Mouse (Mus musculus) liver, embryonic 15.5 days (tissue): ENCODE data around the gene B4galt5. TPM values are rescaled to one million over a fixed set of nuclear protein-coding genes. Genes with fewer than 3 reads are reported as not detected.
A peak's percentile ranks its signal among the peaks of the same experiment; 100 is the strongest.

Source experiments
- ATAC-seq: fragments of 200-750 bp; cut with Nextera tagmentation; 2 replicates; pipeline ENCODE4 v1.8.0; 2017; ENCODE audit warnings: moderate number of reproducible peaks, mild to moderate bottlenecking, moderate library complexity; ENCODE audit not compliant: insufficient read depth
- H3K27ac ChIP-seq: fragments of 300-500 bp; sonication (generic); replicated peaks from 2 replicates; pipeline ENCODE4 v1.5.1; 2015; ENCODE audit warnings: mild to moderate bottlenecking, inconsistent platforms
- H3K27me3 ChIP-seq: fragments of 300-500 bp; sonication (generic); 2 replicates; pipeline ENCODE4 v1.6.1; 2015; ENCODE audit warnings: mild to moderate bottlenecking, inconsistent platforms
- H3K36me3 ChIP-seq: fragments of 300-500 bp; sonication (generic); replicated peaks from 2 replicates; pipeline ENCODE4 v1.6.1; 2015; ENCODE audit warnings: moderate library complexity, mild to moderate bottlenecking, inconsistent platforms
- H3K4me1 ChIP-seq: fragments of 300-500 bp; sonication (generic); replicated peaks from 2 replicates; pipeline ENCODE4 v1.6.1; 2015; ENCODE audit warnings: inconsistent platforms
- H3K4me2 ChIP-seq: fragments of 300-500 bp; sonication (generic); 2 replicates; pipeline ENCODE4 v1.6.1; 2015; ENCODE audit warnings: moderate library complexity, mild to moderate bottlenecking, inconsistent platforms
- H3K4me3 ChIP-seq: fragments of 300-500 bp; sonication (generic); replicated peaks from 2 replicates; pipeline ENCODE4 v1.5.1; 2015; ENCODE audit warnings: mild to moderate bottlenecking, inconsistent platforms
- H3K9ac ChIP-seq: fragments of 300-500 bp; sonication (generic); 2 replicates; pipeline ENCODE4 v1.6.1; 2015; ENCODE audit warnings: moderate library complexity, mild to moderate bottlenecking, inconsistent platforms
- H3K9me3 ChIP-seq: fragments of 300-500 bp; sonication (generic); replicated peaks from 2 replicates; pipeline ENCODE4 v1.6.1; 2016; ENCODE audit warnings: inconsistent platforms
- WGBS: fragments of 180-500 bp; shearing (Covaris S2); methylation state at CpG from one replicate; pipeline ENCODE4 v1.1.7; 2015; ENCODE audit warnings: mixed read lengths; ENCODE audit not compliant: insufficient replicate concordance; 5-methylcytosine and 5-hydroxymethylcytosine counted together
- polyA plus RNA-seq: library from polyadenylated mRNA; unstranded; fragments of >200 nt; fragmentation: Nextera tagmentation; extraction: Ambion mirVana; gene quantifications from 2 replicates; pipeline ENCODE4 v1.2.1, GENCODE M21; 2015

B4galt5 gene
- polyA plus RNA-seq, 1 experiment from 2014 or later, result 2.4 TPM

GRCm38 (mm10) chr2:167302641-167303040 lies 46.3 kb downstream of the B4galt5 start:
- Histone ChIP-seq H3K9me3 (no peaks in the 10 kb centered on the region), H3K4me3 (no peak overlapping the region), H3K9ac (no peak overlapping the region), H3K4me2 (no peak overlapping the region), H3K27ac (no peak overlapping the region), H3K36me3 (peaks cover 26% of the 10 kb centered on the region), H3K4me1 (peaks cover 28% of the 10 kb centered on the region), H3K27me3 (no peaks in the 10 kb centered on the region)
- ATAC-seq, result no peak
- 56% methylated on average over 1 of the region's 1 CpGs for WGBS

DNA sequence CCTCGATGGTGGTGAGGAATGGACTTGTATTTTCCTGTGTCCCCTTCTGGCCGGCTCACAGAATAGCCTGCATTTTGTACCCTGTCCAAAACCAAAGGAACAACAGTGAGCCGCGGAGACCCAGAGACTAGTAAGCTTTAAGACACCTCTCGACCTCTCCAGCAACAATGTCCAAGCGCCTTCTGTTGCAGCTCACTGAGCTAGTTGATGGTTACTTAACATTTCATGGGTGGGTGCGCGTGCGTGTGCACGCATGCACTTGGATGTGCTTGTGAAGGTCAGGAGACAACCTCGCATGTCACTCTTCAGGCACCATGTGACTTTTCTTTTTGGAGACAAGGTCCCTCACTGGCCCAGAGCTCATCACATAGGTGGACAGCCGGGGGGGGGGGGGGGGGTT lies 47.0 kb downstream of the B4galt5 start:
- Histone ChIP-seq H3K36me3 (peaks cover 26% of the 10 kb centered on the region), H3K4me2 (no peak overlapping the region)
- WGBS, result 82% methylated on average over 12 of the region's 12 CpGs

DNA sequence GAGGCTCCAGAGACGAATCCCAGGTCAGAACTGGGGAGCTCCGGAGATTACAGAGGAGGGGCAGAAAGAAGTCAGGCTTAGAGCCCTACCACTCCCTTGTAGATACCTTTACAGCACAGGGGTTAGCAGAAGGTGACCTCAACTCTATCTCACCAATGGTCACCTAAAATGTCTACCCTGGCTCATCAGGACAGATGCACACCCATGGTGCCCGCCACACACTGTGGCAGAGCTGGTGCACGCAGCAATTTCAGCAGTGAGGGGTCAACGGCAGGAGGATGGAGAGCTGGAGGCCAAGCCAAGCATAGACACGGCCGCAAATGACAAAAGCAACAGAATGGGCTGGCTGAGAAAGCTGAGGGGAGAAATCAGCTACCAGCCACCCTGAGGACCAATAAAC lies 47.4 kb downstream of the B4galt5 start:
- Histone ChIP-seq H3K4me3 (no peak overlapping the region), H3K9me3 (no peaks in the 10 kb centered on the region), H3K9ac (no peak overlapping the region), H3K27me3 (no peaks in the 10 kb centered on the region), H3K4me2 (no peak overlapping the region), H3K36me3 (peaks cover 26% of the 10 kb centered on the region), H3K4me1 (peaks cover 17% of the 10 kb centered on the region), H3K27ac (no peak overlapping the region)
- WGBS, result 82% methylated on average over 7 of the region's 7 CpGs
- no peak for ATAC-seq

More for the DNA sequence above, 47.0 kb downstream of the B4galt5 start:
- Histone ChIP-seq H3K27ac (no peak overlapping the region), H3K9ac (no peak overlapping the region), H3K27me3 (no peaks in the 10 kb centered on the region), H3K4me1 (peaks cover 22% of the 10 kb centered on the region), H3K9me3 (no peaks in the 10 kb centered on the region), H3K4me3 (no peak overlapping the region)
- ATAC-seq, result no peak

- no peaks in the 10 kb centered on the region for H3K27me3 ChIP-seq
- H3K9ac ChIP-seq, result no peak overlapping the region
- H3K9me3 ChIP-seq, result no peaks in the 10 kb centered on the region
- peaks cover 21% of the 10 kb centered on the region for H3K36me3 ChIP-seq
- H3K4me1 ChIP-seq, result peaks cover 15% of the 10 kb centered on the region
- WGBS, result 79% methylated on average over 21 of the region's 21 CpGs
- no peak overlapping the region for H3K27ac ChIP-seq
- no peak overlapping the region for H3K4me2 ChIP-seq
- ATAC-seq, result no peak
- H3K4me3 ChIP-seq, result no peak overlapping the region
Measured at GRCm38 (mm10) chr2:167300943-167301497, 48.0 kb downstream of the B4galt5 start.

GRCm38 (mm10) chr2:167299861-167300667 lies 48.9 kb downstream of the B4galt5 start:
- WGBS, result 34% methylated on average over 6 of the region's 6 CpGs
- Histone ChIP-seq H3K9ac (no peak overlapping the region), H3K27me3 (no peaks in the 10 kb centered on the region), H3K4me3 (no peak overlapping the region), H3K4me2 (no peak overlapping the region), H3K36me3 (peaks cover 18% of the 10 kb centered on the region), H3K9me3 (no peaks in the 10 kb centered on the region), H3K27ac (no peak overlapping the region), H3K4me1 (peaks cover 15% of the 10 kb centered on the region)
- ATAC-seq, result 0 out of 2 replicates have a peak, but pooled peaks have one; percentile 16

- Histone ChIP-seq H3K4me1 (peaks cover 25% of the 10 kb centered on the region), H3K27ac (0 out of 2 replicates have a peak overlapping the region, but pooled peaks have one; percentile 9)
- WGBS, result 73% methylated on average over 27 of the region's 27 CpGs
Measured at GRCm38 (mm10) chr2:167298729-167299705, 50.0 kb downstream of the B4galt5 start.

GRCm38 (mm10) chr2:167297985-167298384 lies 51.0 kb downstream of the B4galt5 start:
- Histone ChIP-seq H3K36me3 (peaks cover 12% of the 10 kb centered on the region), H3K4me3 (no peak overlapping the region), H3K4me2 (no peak overlapping the region), H3K27me3 (no peaks in the 10 kb centered on the region), H3K9me3 (no peaks in the 10 kb centered on the region), H3K27ac (no peak overlapping the region), H3K9ac (no peak overlapping the region), H3K4me1 (peaks cover 35% of the 10 kb centered on the region)
- WGBS, result 70% methylated on average over 11 of the region's 11 CpGs
- no peak for ATAC-seq

More at GRCm38 (mm10) chr2:167298729-167299705, 50.0 kb downstream of the B4galt5 start:
- H3K4me3 ChIP-seq, result no peak overlapping the region
- H3K9me3 ChIP-seq, result no peaks in the 10 kb centered on the region
- no peak overlapping the region for H3K4me2 ChIP-seq
- peak; percentile 33; the same call in 1 of the 2 replicates for ATAC-seq
- peaks cover 13% of the 10 kb centered on the region for H3K36me3 ChIP-seq
- H3K27me3 ChIP-seq, result no peaks in the 10 kb centered on the region
- H3K9ac ChIP-seq, result no peak overlapping the region

GRCm38 (mm10) chr2:167294926-167295325 lies 54.1 kb downstream of the B4galt5 start:
- H3K4me2 ChIP-seq, result peak overlapping the region; percentile 15; the same call in 1 of the 2 replicates
- peaks cover 46% of the 10 kb centered on the region for H3K4me1 ChIP-seq
- no peaks in the 10 kb centered on the region for H3K27me3 ChIP-seq
- no peaks in the 10 kb centered on the region for H3K36me3 ChIP-seq
- 60% methylated on average over 15 of the region's 15 CpGs for WGBS
- H3K9me3 ChIP-seq, result no peaks in the 10 kb centered on the region
- H3K9ac ChIP-seq, result no peak overlapping the region
- no peak for ATAC-seq
- no peak overlapping the region for H3K4me3 ChIP-seq
- H3K27ac ChIP-seq, result no peak overlapping the region

GRCm38 (mm10) chr2:167294216-167294615 lies 54.8 kb downstream of the B4galt5 start:
- Histone ChIP-seq H3K36me3 (no peaks in the 10 kb centered on the region), H3K27me3 (no peaks in the 10 kb centered on the region), H3K4me3 (no peak overlapping the region), H3K9me3 (no peaks in the 10 kb centered on the region), H3K4me2 (no peak overlapping the region), H3K27ac (no peak overlapping the region), H3K4me1 (peaks cover 39% of the 10 kb centered on the region), H3K9ac (no peak overlapping the region)
- ATAC-seq, result no peak
- WGBS, result 55% methylated on average over 7 of the region's 7 CpGs

DNA sequence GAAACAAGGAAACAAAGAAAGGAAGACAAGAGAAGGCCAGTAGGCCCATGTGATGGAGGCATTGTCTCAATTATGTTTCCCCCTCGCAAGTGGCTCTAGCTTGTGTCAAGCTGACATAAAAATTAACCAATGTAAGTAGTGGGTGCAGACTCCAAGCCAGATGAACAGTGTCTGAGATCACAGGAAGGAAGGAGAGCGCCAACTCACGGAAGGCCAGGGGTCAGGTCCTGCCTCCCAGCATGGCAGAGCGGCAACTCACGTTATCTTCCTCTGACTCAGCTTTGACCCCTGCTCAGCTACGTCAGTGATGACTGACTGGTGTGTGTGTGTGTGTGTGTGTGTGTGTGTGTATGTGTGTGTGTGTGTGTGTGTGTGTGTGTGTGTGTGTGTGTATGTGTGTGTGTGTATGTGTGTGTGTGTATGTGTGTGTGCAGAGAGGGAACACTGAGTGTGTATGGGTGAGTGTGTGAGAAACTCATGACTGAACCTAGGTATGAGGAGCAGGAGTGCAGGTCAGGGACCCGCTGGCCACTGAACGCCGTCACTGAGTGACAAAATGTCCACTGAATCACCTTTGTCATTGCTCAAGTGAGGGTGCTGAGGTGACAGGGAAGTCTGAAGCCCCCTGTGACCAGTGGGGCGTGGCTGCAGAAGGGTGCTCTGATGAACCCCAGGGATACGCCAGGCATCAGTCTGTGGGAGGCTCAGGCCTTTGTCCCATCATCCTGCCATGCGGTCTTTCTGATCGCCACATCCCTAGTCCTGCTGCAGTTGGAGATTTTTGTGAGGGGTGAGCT lies 55.5 kb downstream of the B4galt5 start:
- no peaks in the 10 kb centered on the region for H3K9me3 ChIP-seq
- H3K4me3 ChIP-seq, result no peak overlapping the region
- H3K9ac ChIP-seq, result no peak overlapping the region
- WGBS, result 47% methylated on average over 13 of the region's 13 CpGs
- H3K36me3 ChIP-seq, result no peaks in the 10 kb centered on the region
- peak; percentile 24; the same call in 1 of the 2 replicates for ATAC-seq
- H3K4me1 ChIP-seq, result peaks cover 36% of the 10 kb centered on the region
- no peaks in the 10 kb centered on the region for H3K27me3 ChIP-seq
- H3K27ac ChIP-seq, result 0 out of 2 replicates have a peak overlapping the region, but pooled peaks have one; percentile 24
- peak overlapping the region; percentile 55 for H3K4me2 ChIP-seq
